Mouse (Mus musculus) liver, embryonic 14.5 days (tissue): Measurements from ENCODE around the gene Efr3b.

Experiments used
- CTCF ChIP-seq: IDR thresholded peaks from 2 replicates; pipeline ENCODE4 v1.5.1; 2016; ENCODE audit warnings: antibody characterized with exemption, low read depth, control low read depth
- EP300 ChIP-seq: IDR thresholded peaks from 2 replicates; pipeline ENCODE4 v1.6.1; 2016; ENCODE audit warnings: antibody characterized with exemption, low read depth

- TF ChIP-seq CTCF (no peak), EP300 (no peak)
These were observed 12.2 kb upstream of the Efr3b start for GRCm38 (mm10) chr12:4050861-4051425.
